Mouse (Mus musculus) MEL (cell line): Measurements from ENCODE around the gene Pick1. TPM values are rescaled to one million over a fixed set of nuclear protein-coding genes. Genes with fewer than 3 reads are reported as not detected.

ENCODE experiments used
- DNase-seq: peaks from one replicate; pipeline ENCODE4 v3.0.0; 2011; ENCODE audit warnings: low read depth, low spot score
- H3K27ac ChIP-seq: 2 replicates; pipeline ENCODE4 v1.5.1; 2012; ENCODE audit warnings: low read depth, mild to moderate bottlenecking, control low read depth, low read length, moderate library complexity; ENCODE audit not compliant: control insufficient read depth
- H3K27me3 ChIP-seq, 2 experiments: fragments of 150-350 bp in 1 of 2; sonication (generic) in 1 of 2; 2 replicates each; pipeline ENCODE4 v1.6.1; 2012; ENCODE audit warnings: low read length in 2 of 2, mild to moderate bottlenecking in 2 of 2, improper control_type of control experiment in 1 of 2, moderate library complexity in 1 of 2; ENCODE audit not compliant: insufficient read depth in 2 of 2, control insufficient read depth in 1 of 2
- H3K36me3 ChIP-seq, 2 experiments: 2 replicates each; pipeline ENCODE4 v1.6.1; 2012 to 2014; ENCODE audit warnings: low read length in 2 of 2, improper control_type of control experiment in 1 of 2, inconsistent platforms in 1 of 2, mild to moderate bottlenecking in 1 of 2; ENCODE audit not compliant: insufficient read depth in 2 of 2, control insufficient read depth in 1 of 2
- H3K4me1 ChIP-seq, 2 experiments: fragments of 150-350 bp in 1 of 2; sonication (generic) in 1 of 2; 2 replicates each; pipeline ENCODE4 v1.6.1; 2012; ENCODE audit warnings: low read length in 2 of 2, improper control_type of control experiment in 1 of 2, mild to moderate bottlenecking in 1 of 2; ENCODE audit not compliant: insufficient read depth in 2 of 2, control insufficient read depth in 1 of 2
- H3K4me3 ChIP-seq, 2 experiments: fragments of 150-350 bp in 1 of 2; sonication (generic) in 1 of 2; 2 replicates each; pipeline ENCODE4 v1.5.1; 2012; ENCODE audit warnings: low read depth in 2 of 2, low read length in 2 of 2, mild to moderate bottlenecking in 2 of 2, moderate library complexity in 2 of 2, control low read depth in 1 of 2, improper control_type of control experiment in 1 of 2; ENCODE audit not compliant: control insufficient read depth in 1 of 2, insufficient read depth in 1 of 2
- H3K79me2 ChIP-seq: 2 replicates; pipeline ENCODE4 v1.6.1; 2012; ENCODE audit warnings: mild to moderate bottlenecking, low read length, moderate library complexity; ENCODE audit not compliant: control insufficient read depth, poor library complexity, insufficient read depth
- H3K9ac ChIP-seq: 2 replicates; pipeline ENCODE4 v1.6.1; 2012; ENCODE audit warnings: low read depth, mild to moderate bottlenecking, control low read depth, low read length, moderate library complexity; ENCODE audit not compliant: control insufficient read depth, poor library complexity, severe bottlenecking
- H3K9me3 ChIP-seq: fragments of 150-350 bp; sonication (generic); replicated peaks from 2 replicates; pipeline ENCODE4 v1.6.1; 2012; ENCODE audit warnings: mild to moderate bottlenecking, low read length, improper control_type of control experiment, moderate library complexity; ENCODE audit not compliant: insufficient read depth
- BHLHE40 ChIP-seq: IDR thresholded peaks from 2 replicates; pipeline ENCODE4 v1.6.1; 2012; ENCODE audit warnings: low read depth, mild to moderate bottlenecking, inconsistent platforms, low read length, improper control_type of control experiment, borderline replicate concordance
- CHD2 ChIP-seq: IDR thresholded peaks from 2 replicates; pipeline ENCODE4 v1.6.1; 2011; ENCODE audit warnings: low read length, improper control_type of control experiment
- CTCF ChIP-seq, 3 experiments: IDR thresholded peaks in 2 of 3; conservative IDR thresholded peaks in 1 of 3; 2 replicates each; pipeline ENCODE4 v1.5.1; 2011 to 2012; ENCODE audit warnings: low read length in 3 of 3, low read depth in 2 of 3, mild to moderate bottlenecking in 2 of 3, improper control_type of control experiment in 1 of 3, inconsistent platforms in 1 of 3, mixed read lengths in 1 of 3, moderate library complexity in 1 of 3; ENCODE audit not compliant: control insufficient read depth in 1 of 3, insufficient read depth in 1 of 3, poor library complexity in 1 of 3, severe bottlenecking in 1 of 3
- E2F4 ChIP-seq: IDR thresholded peaks from 2 replicates; pipeline ENCODE4 v1.6.1; 2011; ENCODE audit warnings: low read depth, low read length, improper control_type of control experiment, borderline replicate concordance
- ELF1 ChIP-seq: IDR thresholded peaks from 2 replicates; pipeline ENCODE4 v1.6.1; 2014; ENCODE audit warnings: low read depth, mild to moderate bottlenecking, inconsistent platforms, low read length, improper control_type of control experiment, moderate library complexity
- ETS1 ChIP-seq: IDR thresholded peaks from 2 replicates; pipeline ENCODE4 v1.6.1; 2012; ENCODE audit warnings: low read depth, mild to moderate bottlenecking, inconsistent platforms, low read length, improper control_type of control experiment, moderate library complexity
- GABPA ChIP-seq: IDR thresholded peaks from 2 replicates; pipeline ENCODE4 v1.6.1; 2012; ENCODE audit warnings: low read depth, mild to moderate bottlenecking, inconsistent platforms, low read length, improper control_type of control experiment, moderate library complexity
- GATA1 ChIP-seq: IDR thresholded peaks from 2 replicates; pipeline ENCODE4 v1.6.1; 2011; ENCODE audit warnings: low read depth, low read length, improper control_type of control experiment
- HCFC1 ChIP-seq: IDR thresholded peaks from 2 replicates; pipeline ENCODE4 v1.6.1; 2012; ENCODE audit warnings: low read depth, mild to moderate bottlenecking, inconsistent platforms, low read length, improper control_type of control experiment, moderate library complexity
- JUND ChIP-seq: IDR thresholded peaks from 2 replicates; pipeline ENCODE4 v1.6.1; 2011; ENCODE audit warnings: low read depth, mild to moderate bottlenecking, improper control_type of control experiment, low read length
- KAT2A ChIP-seq: conservative IDR thresholded peaks from 2 replicates; pipeline ENCODE4 v1.6.1; 2012; ENCODE audit warnings: low read depth, low read length, improper control_type of control experiment, inconsistent platforms
- MAZ ChIP-seq: IDR thresholded peaks from 2 replicates; pipeline ENCODE4 v1.6.1; 2012; ENCODE audit warnings: low read depth, mild to moderate bottlenecking, inconsistent platforms, low read length, improper control_type of control experiment
- MEF2A ChIP-seq: IDR thresholded peaks from 2 replicates; pipeline ENCODE4 v1.6.1; 2014; ENCODE audit warnings: low read depth, mild to moderate bottlenecking, inconsistent platforms, low read length, improper control_type of control experiment; ENCODE audit not compliant: poor library complexity, insufficient replicate concordance, severe bottlenecking; ENCODE audit errors: extremely low read depth
- MXI1 ChIP-seq: IDR thresholded peaks from 2 replicates; pipeline ENCODE4 v1.6.1; 2011; ENCODE audit warnings: mild to moderate bottlenecking, low read depth, low read length, improper control_type of control experiment
- MYB ChIP-seq: IDR thresholded peaks from 2 replicates; pipeline ENCODE4 v1.6.1; 2011; ENCODE audit warnings: mild to moderate bottlenecking, low read depth, low read length, improper control_type of control experiment
- MYC ChIP-seq: IDR thresholded peaks from 2 replicates; pipeline ENCODE4 v1.6.1; 2011; ENCODE audit warnings: low read depth, mild to moderate bottlenecking, low read length, improper control_type of control experiment, moderate library complexity
- NELFE ChIP-seq: IDR thresholded peaks from 2 replicates; pipeline ENCODE4 v1.6.1; 2011; ENCODE audit warnings: low read depth, low read length, improper control_type of control experiment
- NRF1 ChIP-seq: IDR thresholded peaks from 2 replicates; pipeline ENCODE4 v1.6.1; 2014; ENCODE audit warnings: low read depth, mild to moderate bottlenecking, inconsistent platforms, low read length, improper control_type of control experiment, moderate library complexity; ENCODE audit not compliant: poor library complexity, insufficient read depth, severe bottlenecking
- POLR2A ChIP-seq, 2 experiments: IDR thresholded peaks; 2 replicates each; pipeline ENCODE4 v1.6.1; 2011 to 2012; ENCODE audit warnings: low read length in 2 of 2, mild to moderate bottlenecking in 2 of 2, control low read depth in 1 of 2, improper control_type of control experiment in 1 of 2, low read depth in 1 of 2, moderate library complexity in 1 of 2; ENCODE audit not compliant: control insufficient read depth in 1 of 2, insufficient read depth in 1 of 2, poor library complexity in 1 of 2
- POLR2AphosphoS2 ChIP-seq: IDR thresholded peaks from 2 replicates; pipeline ENCODE4 v1.6.1; 2011; ENCODE audit warnings: low read length, improper control_type of control experiment
- POLR2AphosphoS5 ChIP-seq: IDR thresholded peaks from 2 replicates; pipeline ENCODE4 v1.6.1; 2012; ENCODE audit warnings: low read depth, borderline replicate concordance, mild to moderate bottlenecking, inconsistent platforms, low read length, moderate library complexity, mixed read lengths
- RAD21 ChIP-seq: IDR thresholded peaks from 2 replicates; pipeline ENCODE4 v1.6.1; 2011; ENCODE audit warnings: mild to moderate bottlenecking, low read depth, low read length, improper control_type of control experiment
- RCOR1 ChIP-seq: IDR thresholded peaks from 2 replicates; pipeline ENCODE4 v1.6.1; 2012; ENCODE audit warnings: low read depth, mild to moderate bottlenecking, inconsistent platforms, low read length, improper control_type of control experiment
- SIN3A ChIP-seq: IDR thresholded peaks from 2 replicates; pipeline ENCODE4 v1.6.1; 2012; ENCODE audit warnings: low read length, improper control_type of control experiment, inconsistent platforms
- TAL1 ChIP-seq: IDR thresholded peaks from 2 replicates; pipeline ENCODE4 v1.6.1; 2012; ENCODE audit warnings: mild to moderate bottlenecking, inconsistent platforms, low read length, moderate library complexity, mixed read lengths
- TCF12 ChIP-seq: IDR thresholded peaks from 2 replicates; pipeline ENCODE4 v1.6.1; 2014; ENCODE audit warnings: low read depth, mild to moderate bottlenecking, inconsistent platforms, low read length, improper control_type of control experiment, moderate library complexity
- UBTF ChIP-seq: IDR thresholded peaks from 2 replicates; pipeline ENCODE4 v1.6.1; 2012; ENCODE audit warnings: low read depth, mild to moderate bottlenecking, inconsistent platforms, low read length, improper control_type of control experiment, moderate library complexity, borderline replicate concordance; ENCODE audit not compliant: insufficient read depth
- USF1 ChIP-seq: IDR thresholded peaks from 2 replicates; pipeline ENCODE4 v1.6.1; 2014; ENCODE audit warnings: low read depth, mild to moderate bottlenecking, inconsistent platforms, low read length, improper control_type of control experiment, moderate library complexity
- USF2 ChIP-seq, 2 experiments: IDR thresholded peaks; 2 replicates each; pipeline ENCODE4 v1.6.1; 2011 to 2012; ENCODE audit warnings: improper control_type of control experiment in 2 of 2, low read length in 2 of 2, borderline replicate concordance in 1 of 2, inconsistent platforms in 1 of 2, low read depth in 1 of 2, mild to moderate bottlenecking in 1 of 2; ENCODE audit not compliant: insufficient read depth in 1 of 2
- ZC3H11A ChIP-seq: IDR thresholded peaks from 2 replicates; pipeline ENCODE4 v1.6.1; 2012; ENCODE audit warnings: low read depth, mild to moderate bottlenecking, inconsistent platforms, low read length, improper control_type of control experiment
- ZKSCAN1 ChIP-seq: IDR thresholded peaks from 2 replicates; pipeline ENCODE4 v1.6.1; 2012; ENCODE audit warnings: low read depth, mild to moderate bottlenecking, inconsistent platforms, low read length, improper control_type of control experiment, moderate library complexity
- polyA plus RNA-seq, 2 experiments: library from polyadenylated mRNA; stranded (reverse) in 1 of 2; unstranded in 1 of 2; fragments of >175 nt in 1 of 2; fragments of >200 nt in 1 of 2; gene quantifications; 2 replicates each; pipeline versions ENCODE4 v1.2.1 to v1.2.4; 2012; ENCODE audit warnings: low replicate concordance in 2 of 2, low read depth in 1 of 2; ENCODE audit not compliant: insufficient read length in 2 of 2, insufficient read depth in 1 of 2, missing spikeins in 1 of 2
- total RNA-seq: library from RNA; depleted of rRNA; stranded (reverse); fragments of 300-350 nt; gene quantifications from 2 replicates; pipeline ENCODE4 v1.2.3, GENCODE M21; 2012

Pick1 gene
- total and polyA plus RNA-seq, 3 experiments, result 20.8 to 24.3 TPM; not detected in 1

- TF ChIP-seq USF2 (IDR thresholded peaks at IDR 0.05; ENCODE audit: borderline replicate concordance in 1 of 2, insufficient read depth in 1 of 2, low read depth in 1 of 2, low read length in 2 of 2) (no peak), ETS1 (no peak), KAT2A (no peak), RAD21 (peak; percentile 60), RCOR1 (no peak), POLR2A (IDR thresholded peaks at IDR 0.05; ENCODE audit: control insufficient read depth in 1 of 2, insufficient read depth in 1 of 2, low read depth in 1 of 2, low read length in 2 of 2, poor library complexity in 1 of 2) (no peak), NRF1 (no peak), HCFC1 (peak; percentile 40; the same call in 1 of the 2 replicates), USF1 (no peak), MYB (no peak), BHLHE40 (0 out of 2 replicates have a peak, but pooled peaks have one; percentile 34), CHD2 (peak; percentile 48; the same call in 1 of the 2 replicates), MXI1 (no peak), CTCF (IDR thresholded peaks at IDR 0.05 in 2 of 3, conservative IDR thresholded peaks at IDR 0.05 in 1 of 3; ENCODE audit: control insufficient read depth in 1 of 3, insufficient read depth in 1 of 3, low read depth in 2 of 3, low read length in 3 of 3, poor library complexity in 1 of 3, severe bottlenecking in 1 of 3) (peak; percentile 89 to 98 (median 93)), MAZ (no peak), SIN3A (no peak; the same call in 1 of the 2 replicates)
Observed at GRCm38 (mm10) chr15:79280209-79280608, 51.2 kb downstream of the Pick1 start (continued).

GRCm38 (mm10) chr15:79280850-79281249, 51.9 kb downstream of the Pick1 start:
- no peaks in the 10 kb centered on the region for H3K27me3 ChIP-seq
- DNase-seq, result peak; percentile 76
- peaks cover 7 to 14% of the 10 kb centered on the region in 2 experiments; a peak in 3 of 4 replicates for H3K4me1 ChIP-seq
- H3K4me3 ChIP-seq, result peak overlapping the region; percentile 32 to 35
- peak overlapping the region; percentile 67 for H3K9ac ChIP-seq
- peak overlapping the region; percentile 91 for H3K27ac ChIP-seq
- H3K9me3 ChIP-seq, result no peaks in the 10 kb centered on the region
- H3K36me3 ChIP-seq, result peaks cover 0 to 15% of the 10 kb centered on the region in 2 experiments; a peak in 2 of 4 replicates
- H3K79me2 ChIP-seq, result no peaks in the 10 kb centered on the region
- TF ChIP-seq HCFC1 (no peak), KAT2A (no peak), ZC3H11A (peak; percentile 53), POLR2A (IDR thresholded peaks at IDR 0.05; ENCODE audit: control insufficient read depth in 1 of 2, insufficient read depth in 1 of 2, low read depth in 1 of 2, low read length in 2 of 2, poor library complexity in 1 of 2) (no peak), RAD21 (peak; percentile 68), JUND (no peak), TAL1 (no peak), UBTF (no peak), NRF1 (no peak), GATA1 (no peak), BHLHE40 (no peak), TCF12 (0 out of 2 replicates have a peak, but pooled peaks have one; percentile 4), MXI1 (no peak), POLR2AphosphoS2 (no peak), CTCF (IDR thresholded peaks at IDR 0.05 in 2 of 3, conservative IDR thresholded peaks at IDR 0.05 in 1 of 3; ENCODE audit: control insufficient read depth in 1 of 3, insufficient read depth in 1 of 3, low read depth in 2 of 3, low read length in 3 of 3, poor library complexity in 1 of 3, severe bottlenecking in 1 of 3) (peak; percentile 25 to 65 (median 60); a peak in 5 of 6 replicates), ZKSCAN1 (no peak), MYB (no peak), NELFE (no peak), ETS1 (no peak), POLR2AphosphoS5 (no peak), E2F4 (no peak), MYC (no peak), MEF2A (no peak), GABPA (no peak), RCOR1 (no peak), ELF1 (no peak), CHD2 (no peak)
